In genomic region chr7:110848371-110848770, GRCm38 (mm10) we compare ENCODE assay signal across 33 mouse cellular contexts. TPM values are rescaled to one million over a fixed set of nuclear protein-coding genes. Genes with fewer than 3 reads are reported as not detected.
DNase-seq lines count a peak whose midpoint lies in the region; ATAC-seq and TF ChIP-seq lines count a peak whose summit lies in the region.
"Had no signal": no experiment of that assay in that cellular context is flagged by ENCODE, and none has a peak within 500 bp of the region (broad histone marks: within the 10 kb centered on the region; RNA-seq: fewer than 3 reads in every experiment).

No protein-coding gene starts in this region.

- no peaks in the 10 kb centered on the region for H3K27me3 ChIP-seq in liver, embryonic 12.5 days (replicated peaks)
- no peaks in the 10 kb centered on the region for H3K27me3 ChIP-seq in lung, postnatal 0 days (replicated peaks; ENCODE audit: insufficient read depth, low read length)
- H3K27me3 ChIP-seq: embryonic facial prominence, embryonic 12.5 days; heart, embryonic 12.5 days; hindbrain, embryonic 13.5 days; midbrain, embryonic 15.5 days; Patski had no signal

- H3K27ac ChIP-seq in liver, embryonic 12.5 days: peak overlapping the region; percentile 32; the same call in 1 of the 2 replicates
- H3K27ac ChIP-seq in lung, postnatal 0 days (ENCODE audit: low read length): no peak overlapping the region
- H3K27ac ChIP-seq: embryonic facial prominence, embryonic 12.5 days; heart, adult 2 months; hindbrain, embryonic 13.5 days; kidney, postnatal 0 days; liver, embryonic 14.5 days; midbrain, embryonic 10.5 days; midbrain, embryonic 15.5 days had no signal

- no peaks in the 10 kb centered on the region for H3K9me3 ChIP-seq in liver, embryonic 12.5 days (replicated peaks)
- no peaks in the 10 kb centered on the region for H3K9me3 ChIP-seq in lung, postnatal 0 days (ENCODE audit: low read length)
- H3K9me3 ChIP-seq: embryonic facial prominence, embryonic 12.5 days; heart, embryonic 12.5 days; hindbrain, embryonic 13.5 days; midbrain, embryonic 10.5 days; midbrain, embryonic 15.5 days had no signal

- no peaks in the 10 kb centered on the region for H3K36me3 ChIP-seq in liver, embryonic 12.5 days
- no peaks in the 10 kb centered on the region for H3K36me3 ChIP-seq in lung, postnatal 0 days (ENCODE audit: insufficient read depth, low read length)
- H3K36me3 ChIP-seq: embryonic facial prominence, embryonic 12.5 days; heart, embryonic 12.5 days; hindbrain, embryonic 13.5 days; midbrain, embryonic 10.5 days; midbrain, embryonic 15.5 days had no signal

- TF ChIP-seq CTCF in lung, postnatal 0 days (IDR thresholded peaks at IDR 0.05): no peak

- DNase-seq in adrenal gland, adult (ENCODE audit: inconsistent age in 2 of 2, low spot score in 1 of 2): peak; percentile 51 to 74
- DNase-seq in adrenal gland, postnatal 14 days: no peak
- DNase-seq in liver: no peak
- DNase-seq in spleen, postnatal 36 days (ENCODE audit: low spot score in 2 of 2): no peak
- no peak for DNase-seq in kidney, postnatal 14 days
- no peak for DNase-seq in lung, postnatal 0 days (ENCODE audit: low spot score)
- DNase-seq: cerebellum, adult 8-10 months; cerebellum, postnatal 36 days; embryo, embryonic 11 days; gastrocnemius, postnatal 25 days; heart, adult 2 months; heart, postnatal 4 days; kidney, adult 8-10 months; layer of hippocampus, postnatal 36 days; lung, postnatal 4 days; right cerebral cortex, adult 18-20 months; right cerebral cortex, postnatal 4 days; thymus, adult 2 months; thymus, postnatal 36 days had no signal

- no peak overlapping the region for H3K4me2 ChIP-seq in liver, embryonic 12.5 days
- H3K4me2 ChIP-seq in lung, postnatal 0 days (replicated peaks; ENCODE audit: low read depth, low read length): no peak overlapping the region
- H3K4me2 ChIP-seq: embryonic facial prominence, embryonic 12.5 days; heart, embryonic 12.5 days; hindbrain, embryonic 13.5 days; midbrain, embryonic 15.5 days had no signal

- no peak overlapping the region for H3K4me3 ChIP-seq in liver, embryonic 12.5 days
- H3K4me3 ChIP-seq in lung, postnatal 0 days (ENCODE audit: low read depth, low read length): no peak overlapping the region
- H3K4me3 ChIP-seq: embryonic facial prominence, embryonic 12.5 days; heart, adult 2 months; heart, embryonic 12.5 days; hindbrain, embryonic 13.5 days; midbrain, embryonic 10.5 days; midbrain, embryonic 15.5 days had no signal

- ATAC-seq in liver, embryonic 12.5 days: no peak
- peak; percentile 3; the same call in 1 of the 2 replicates for ATAC-seq in megakaryocyte, adult 5-6 weeks (ENCODE audit: poor library complexity, severe bottlenecking)
- ATAC-seq in lung, postnatal 0 days: no peak
- ATAC-seq: forebrain, embryonic 14.5 days; intestine, embryonic 16.5 days; midbrain, embryonic 15.5 days; Patski had no signal

- H3K4me1 ChIP-seq in liver, embryonic 12.5 days: peaks cover 23% of the 10 kb centered on the region
- H3K4me1 ChIP-seq in lung, postnatal 0 days (ENCODE audit: insufficient read depth, low read depth, low read length): no peaks in the 10 kb centered on the region

- TF ChIP-seq EP300 in lung, postnatal 0 days (IDR thresholded peaks at IDR 0.05): no peak

- H3K9ac ChIP-seq in liver, embryonic 12.5 days: no peak overlapping the region
- no peak overlapping the region for H3K9ac ChIP-seq in lung, postnatal 0 days (replicated peaks; ENCODE audit: low read depth)
- H3K9ac ChIP-seq: embryonic facial prominence, embryonic 12.5 days; heart, embryonic 12.5 days; hindbrain, embryonic 13.5 days; liver, embryonic 14.5 days; midbrain, embryonic 15.5 days had no signal

- WGBS in liver, embryonic 12.5 days (ENCODE audit: insufficient replicate concordance): 59% methylated on average over 1 of the region's 1 CpGs
- WGBS in lung, postnatal 0 days: 74% methylated on average over 1 of the region's 1 CpGs

RNA-seq across cellular contexts. Expression of gene Rnf141, which starts 4.1 kb away (rescaled TPM):
- total RNA-seq in adrenal gland, postnatal 14 days (2021): 38.8 and 46.1 TPM in 2 replicates
- 29.1 and 31.7 TPM in 2 replicates for polyA plus RNA-seq in liver, embryonic 12.5 days (2016; fragmentation: Nextera tagmentation; extraction: Ambion mirVana)
- 31.6 and 36.3 TPM in 2 replicates for total RNA-seq in megakaryocyte, adult 5-6 weeks (2015)
- total RNA-seq in megakaryocyte, adult 5-6 weeks (2017): 28.7 and 39.0 TPM in 2 replicates
- 31.6 and 33.8 TPM in 2 replicates for polyA plus RNA-seq in lung, postnatal 0 days (2015; fragmentation: Nextera tagmentation; extraction: Ambion mirVana)

RNA-seq across cellular contexts. Expression of gene Lyve1, which starts 14.7 kb away (rescaled TPM):
- 13.2 and 18.8 TPM in 2 replicates for total RNA-seq in adrenal gland, postnatal 14 days (2021)
- 26.7 and 28.6 TPM in 2 replicates for polyA plus RNA-seq in liver, embryonic 12.5 days (2016; fragmentation: Nextera tagmentation; extraction: Ambion mirVana)
- total RNA-seq in megakaryocyte, adult 5-6 weeks (2015): 1.1 and 1.2 TPM in 2 replicates
- total RNA-seq in megakaryocyte, adult 5-6 weeks (2017): 0.92 and 0.98 TPM in 2 replicates
- polyA plus RNA-seq in lung, postnatal 0 days (2015; fragmentation: Nextera tagmentation; extraction: Ambion mirVana): 226 and 360 TPM in 2 replicates
- total RNA-seq: MEL; neutrophil, adult 5-6 weeks had no signal
- polyA plus RNA-seq: Patski had no signal

Comparison
In these comparisons a context has a peak if more than half of its experiments do, and no peak if none do; other contexts are left out.
1. DNase-seq: peak in adrenal gland, adult (2 of 2); none in adrenal gland, postnatal 14 days (single experiment), liver (single experiment), spleen, postnatal 36 days (0 of 2), kidney, postnatal 14 days (single experiment) and lung, postnatal 0 days (single experiment).